Mouse (Mus musculus) CD4-positive, CD25-positive, alpha-beta regulatory T cell, adult 2 months (primary cell): ENCODE results near the gene Cap2.

ENCODE experiments used
- DNase-seq: peaks from one replicate; pipeline ENCODE4 v3.0.0-alpha.2; 2012; ENCODE audit warnings: low read depth, low spot score

The Cap2 gene

DNA sequence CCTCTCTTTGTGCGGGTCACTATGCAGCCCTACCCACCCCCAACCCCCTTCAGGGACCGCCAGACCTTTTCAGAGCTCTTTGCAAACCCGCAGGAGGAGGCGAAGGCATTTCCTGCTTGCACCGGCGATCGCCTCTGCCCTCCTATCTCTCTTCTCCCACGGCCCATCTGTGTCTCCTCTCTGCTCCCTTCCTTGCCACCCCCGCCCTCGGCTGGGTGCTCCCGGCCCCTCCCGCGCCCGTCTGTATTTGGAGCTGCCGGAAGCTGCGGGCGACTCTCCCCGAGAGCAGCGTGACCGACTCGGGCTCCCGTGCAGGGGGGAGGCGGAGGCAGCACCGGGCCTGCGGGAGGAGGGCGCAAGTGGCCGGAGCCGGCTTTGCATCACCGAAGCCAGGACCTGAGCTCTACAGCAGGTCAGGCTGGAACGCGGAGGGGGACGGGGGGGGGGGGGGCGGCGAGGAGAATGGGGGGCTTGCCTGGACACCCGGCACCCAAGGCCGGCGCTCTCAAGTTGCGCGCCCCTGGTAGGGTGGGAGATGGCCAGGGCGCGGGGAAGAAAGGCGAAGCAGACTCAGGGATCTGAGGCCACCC, at the start of gene Cap2:
Gene Cap2 (plus strand): TSS at position 49 of the 590 bp plus-strand sequence.
- peak; percentile 69 for DNase-seq

DNA sequence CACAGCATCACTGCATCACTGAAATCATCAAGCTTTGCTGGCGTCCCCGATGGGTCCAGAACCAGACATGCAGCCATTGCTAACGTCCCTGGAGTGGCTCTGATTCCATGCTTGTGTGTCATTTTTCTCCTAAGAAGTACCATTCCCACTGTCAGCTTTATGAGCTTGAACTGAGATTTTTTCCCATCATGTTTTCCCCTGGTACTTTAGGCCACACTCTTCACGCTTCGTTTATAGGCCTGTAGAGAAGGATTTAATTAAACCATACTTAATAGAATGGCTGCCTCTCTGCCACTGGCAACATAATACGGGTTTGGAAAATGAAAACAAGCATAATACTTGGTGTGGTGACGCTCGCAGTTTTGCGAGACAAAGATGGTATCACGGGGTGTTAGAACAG, 42.1 kb upstream of the Cap2 start:
- DNase-seq: no peak

DNA sequence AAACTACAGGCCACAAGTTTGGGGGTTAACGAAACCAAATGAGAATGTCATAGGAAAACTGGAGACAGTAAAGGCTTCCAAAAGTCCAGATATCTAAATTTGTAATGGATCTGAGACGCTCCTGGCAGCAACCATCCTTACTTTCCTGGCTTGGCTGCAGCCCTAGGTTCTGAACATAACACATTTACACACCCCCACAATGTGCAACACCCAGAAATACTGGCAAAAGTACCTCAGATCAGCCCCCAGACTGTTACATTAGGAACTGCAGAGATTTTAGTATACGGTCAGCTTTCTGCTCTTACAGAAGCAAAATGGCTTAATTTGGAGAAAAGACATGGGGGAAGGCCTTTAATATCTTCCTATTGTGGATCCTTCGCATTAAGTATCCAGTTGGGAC, 39.4 kb upstream of the Cap2 start:
- no peak for DNase-seq

DNA sequence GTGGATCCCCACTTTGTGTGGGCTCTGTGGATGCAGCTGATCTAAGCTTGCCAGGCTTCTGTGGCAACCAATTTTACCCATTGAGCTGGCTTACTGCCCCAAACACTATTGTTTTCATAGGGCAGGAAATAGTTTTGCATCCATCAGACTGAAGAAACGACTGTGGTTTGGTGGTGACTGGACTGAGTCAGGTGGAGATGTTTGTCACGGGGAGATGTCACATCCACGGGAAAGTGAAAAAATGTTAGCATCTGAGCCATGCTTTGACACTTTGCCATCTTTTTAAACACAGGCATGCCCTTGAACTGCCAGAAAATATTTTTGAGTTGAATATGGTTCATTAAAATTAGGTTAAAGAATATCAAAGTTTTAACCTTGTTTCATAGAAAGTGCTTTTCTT, 37.9 kb upstream of the Cap2 start:
- DNase-seq: no peak

DNA sequence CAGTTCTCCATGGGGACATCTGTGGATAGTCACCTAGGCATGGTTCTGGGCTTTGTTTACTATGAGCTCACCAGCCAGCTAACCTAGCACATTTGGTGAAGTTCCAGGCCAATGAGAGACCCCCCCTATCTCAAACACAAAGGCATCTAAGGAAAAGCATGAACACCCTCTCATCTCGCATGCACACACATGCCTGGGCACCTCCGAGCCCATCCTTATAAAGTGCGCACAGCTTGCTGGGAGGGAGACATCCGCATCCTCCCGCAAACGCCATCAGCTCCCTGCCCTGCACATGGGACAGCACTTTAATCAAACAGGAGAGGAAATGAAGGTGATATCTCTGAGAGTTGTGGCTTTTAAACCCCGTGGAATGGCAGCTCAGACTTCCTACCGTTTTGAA, 33.4 kb upstream of the Cap2 start:
- DNase-seq: no peak

DNA sequence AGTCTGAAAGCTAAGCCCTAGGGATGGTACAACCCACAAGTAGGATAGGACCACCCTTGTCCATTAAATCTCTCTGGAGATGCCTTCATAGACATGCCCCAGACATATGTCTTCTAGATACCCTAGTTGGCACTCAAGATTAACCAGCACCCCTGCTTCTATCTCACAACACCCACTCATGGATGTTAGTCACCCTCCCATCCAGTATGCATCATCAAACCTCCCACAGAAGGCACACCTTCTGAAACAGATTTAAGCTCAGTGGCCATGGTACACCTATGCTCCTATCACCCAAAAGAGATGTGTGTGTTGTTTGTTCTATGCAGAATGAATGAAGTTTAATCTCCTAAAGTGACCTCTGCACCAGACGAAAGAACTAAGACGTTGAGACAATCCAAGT, 32.1 kb upstream of the Cap2 start:
- DNase-seq: no peak

DNA sequence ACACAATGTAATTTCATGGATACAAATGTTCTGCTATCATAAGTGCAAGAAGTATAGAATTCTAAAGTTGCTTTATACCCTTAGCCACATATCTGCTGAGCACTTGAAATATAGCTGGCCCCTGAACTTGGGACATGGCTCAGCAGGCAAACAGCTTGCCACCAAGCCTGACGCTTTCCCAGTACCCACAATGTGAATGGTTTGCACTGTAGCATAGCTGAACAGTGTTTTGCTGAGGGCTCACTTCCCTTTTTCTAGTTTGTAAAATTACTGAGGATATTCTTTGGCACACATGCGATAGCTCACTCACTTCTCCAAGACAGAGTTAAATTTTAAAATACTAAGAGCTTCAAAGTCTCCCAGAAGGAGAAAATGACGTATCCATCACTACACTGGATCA, 20.4 kb upstream of the Cap2 start:
- no peak for DNase-seq

DNA sequence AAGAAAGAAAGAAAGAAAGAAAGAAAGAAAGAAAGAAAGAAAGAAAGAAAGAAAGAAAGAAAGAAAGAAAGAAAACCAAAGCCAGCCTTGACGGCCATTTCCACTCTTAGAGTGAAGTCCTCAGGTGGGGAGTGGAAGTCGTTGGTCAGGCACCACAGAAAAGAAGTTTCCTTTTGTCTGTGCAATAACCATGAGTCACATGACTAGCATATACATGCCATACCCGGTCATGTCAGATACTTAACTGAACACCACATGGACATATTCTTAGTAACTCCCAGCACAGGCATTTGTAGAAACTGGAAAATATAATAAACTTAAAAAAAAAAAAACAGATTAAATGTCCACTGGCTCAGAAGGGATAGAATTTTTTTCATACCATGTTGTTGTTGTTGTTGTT, 16.0 kb upstream of the Cap2 start:
- DNase-seq: no peak

DNA sequence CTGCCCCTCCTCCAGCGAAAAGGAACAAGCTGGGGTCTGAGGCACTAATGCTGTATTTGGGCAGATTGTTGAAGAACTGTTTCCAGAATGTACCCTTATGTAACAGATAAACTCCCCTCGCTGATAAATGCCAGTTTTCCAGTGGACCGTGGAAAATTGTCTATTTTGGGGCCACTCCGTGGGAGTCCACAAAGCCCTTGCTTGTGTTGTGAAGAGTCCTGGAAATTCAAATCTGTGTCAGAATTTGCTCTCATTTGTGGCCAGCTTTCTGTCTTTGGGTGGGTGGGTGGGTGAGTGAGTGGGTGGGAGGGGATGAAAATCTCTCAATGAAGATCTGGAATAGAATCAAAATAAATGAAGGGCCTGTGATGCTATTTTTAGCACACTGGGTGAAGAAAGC, 13.5 kb upstream of the Cap2 start:
- DNase-seq: no peak

DNA sequence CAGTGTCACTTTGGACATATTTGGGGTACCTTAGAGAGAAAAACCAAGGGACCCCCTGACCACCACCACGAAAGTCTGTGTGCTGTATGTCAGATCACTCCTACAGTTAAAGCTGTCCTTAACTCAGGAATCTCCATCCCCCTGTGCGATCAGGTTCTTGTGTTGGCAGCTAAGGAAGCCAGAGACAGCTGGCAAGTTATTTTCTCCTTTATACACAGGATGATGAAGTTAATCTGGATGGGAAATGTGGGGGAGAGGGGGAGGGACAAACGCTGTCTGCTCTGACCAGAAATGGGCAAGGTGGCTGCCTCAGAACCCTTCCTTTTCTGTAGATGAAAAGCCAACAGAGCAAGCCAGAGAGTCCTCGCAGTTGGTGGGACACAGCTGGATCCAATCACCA, 11.0 kb upstream of the Cap2 start:
- DNase-seq: no peak

DNA sequence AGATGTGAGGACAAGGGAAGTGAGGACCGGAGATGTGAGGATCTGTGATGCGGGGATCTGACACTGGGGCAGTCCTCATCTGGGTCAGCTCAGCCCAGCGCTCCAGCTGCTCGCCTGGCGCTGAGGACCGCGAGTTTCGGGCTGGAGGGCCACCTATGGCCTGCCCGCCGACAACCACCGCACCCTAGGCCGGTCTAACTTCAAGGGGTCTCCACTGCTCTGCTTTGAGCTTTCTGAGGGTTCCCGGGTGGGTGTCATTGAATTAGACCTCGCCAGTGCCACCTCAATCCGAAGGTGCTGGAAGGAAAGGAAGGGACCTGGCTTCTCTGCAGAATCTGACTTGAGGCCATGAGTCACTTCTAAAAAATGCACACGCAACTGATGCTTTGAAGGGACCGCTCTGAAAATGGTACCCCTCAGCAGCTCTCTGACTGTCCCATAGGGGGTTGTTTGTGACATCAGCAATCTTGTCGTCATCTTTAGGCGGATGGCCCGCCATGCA, 793 bp downstream of the Cap2 start:
- peak; percentile 23 for DNase-seq

DNA sequence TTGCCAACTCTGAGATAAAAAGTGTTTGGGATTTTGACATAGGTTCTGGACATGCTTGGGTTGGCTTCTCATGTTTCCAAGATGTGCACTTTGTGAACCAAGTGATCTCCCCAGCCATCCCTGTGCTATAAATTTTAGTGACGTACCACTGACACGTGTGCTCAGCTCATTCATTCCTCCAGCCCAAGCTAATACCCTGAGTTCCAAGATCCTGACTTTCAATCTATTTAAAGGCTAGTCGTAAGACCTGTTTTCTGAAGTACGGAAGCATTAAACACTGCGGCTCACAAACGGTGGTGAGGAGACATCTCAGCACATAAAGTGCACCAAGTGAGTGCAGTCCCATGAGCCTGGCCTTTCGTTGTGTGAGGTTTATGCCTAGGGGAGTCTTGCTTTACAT, 6.3 kb downstream of the Cap2 start:
- DNase-seq: no peak

DNA sequence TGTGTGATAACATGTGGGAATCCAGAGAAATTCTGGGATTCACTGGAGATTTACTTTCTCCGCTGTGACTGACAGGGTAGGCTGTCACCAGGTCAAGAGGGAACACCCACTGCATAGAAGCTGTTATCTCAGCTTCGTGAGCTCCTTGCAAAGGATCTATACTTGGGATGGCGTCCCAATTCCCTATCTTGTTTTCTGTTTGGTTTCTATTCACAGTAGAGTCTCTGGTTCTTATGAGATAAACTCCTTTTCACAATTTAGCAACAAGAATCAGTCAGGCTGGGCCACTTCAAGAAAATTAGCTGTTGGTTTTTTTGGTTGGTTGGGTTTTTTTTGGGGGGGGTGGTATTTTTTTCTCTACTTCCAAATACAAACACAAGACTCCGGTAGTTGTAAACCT, 7.2 kb downstream of the Cap2 start:
- DNase-seq: no peak

DNA sequence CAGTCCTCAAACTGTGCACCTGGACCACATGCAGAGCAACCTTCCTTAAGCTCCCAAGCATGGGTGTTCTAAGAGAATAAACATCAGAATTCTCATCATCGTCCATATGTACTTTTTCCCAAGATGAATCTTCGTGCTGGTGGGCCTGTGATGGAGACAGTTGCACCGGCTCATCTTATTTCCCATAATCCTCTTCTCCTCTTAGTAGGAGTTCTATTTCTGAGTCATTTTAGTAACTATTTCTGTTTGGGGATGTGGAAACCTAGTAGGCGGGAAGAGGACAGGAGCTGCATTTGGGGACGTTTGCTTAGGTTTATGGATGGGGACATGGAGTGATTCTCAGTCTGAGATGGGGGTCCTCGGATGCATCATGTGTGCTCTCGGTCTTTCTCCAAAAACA, 8.8 kb downstream of the Cap2 start:
- DNase-seq: no peak

DNA sequence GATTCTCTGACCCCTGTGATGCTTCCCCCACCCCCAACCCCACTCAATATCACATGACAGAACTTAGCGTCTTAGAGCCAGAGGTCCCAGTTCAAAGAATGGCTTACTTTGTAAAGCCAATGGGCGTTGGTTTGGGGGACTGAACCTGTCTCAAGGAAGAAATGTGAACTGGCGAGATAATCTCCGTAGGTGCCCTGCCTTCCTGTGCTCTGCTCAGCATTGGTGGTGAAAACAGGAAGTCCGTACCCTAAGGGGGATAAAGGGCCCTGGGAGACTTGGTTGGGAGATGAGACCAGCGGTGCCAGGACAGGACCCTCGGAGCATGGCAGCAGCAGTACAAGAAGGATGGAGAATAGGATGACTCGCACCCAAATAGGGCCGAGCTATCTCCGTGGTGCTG, 12.8 kb downstream of the Cap2 start:
- no peak for DNase-seq

DNA sequence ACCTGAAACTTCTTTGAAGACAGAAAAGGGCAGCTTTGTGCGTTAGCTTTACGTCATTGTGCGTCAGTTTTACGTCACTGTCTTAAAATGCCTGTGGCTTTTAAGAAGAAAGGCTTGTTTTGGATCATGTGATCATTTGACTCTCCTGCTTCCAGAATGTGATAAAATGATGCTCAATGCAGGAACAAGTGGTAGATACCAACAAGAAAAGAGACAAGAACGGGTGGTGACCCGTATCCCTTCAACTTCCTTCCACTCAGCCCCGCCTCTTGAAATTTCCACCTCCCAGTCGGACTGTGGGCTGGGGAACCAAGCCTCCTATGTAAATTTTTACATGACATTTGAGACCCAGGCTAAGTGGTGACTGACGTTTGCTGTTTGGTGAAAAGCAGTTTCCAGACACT, 13.5 kb downstream of the Cap2 start:
- DNase-seq: peak; percentile 18

DNA sequence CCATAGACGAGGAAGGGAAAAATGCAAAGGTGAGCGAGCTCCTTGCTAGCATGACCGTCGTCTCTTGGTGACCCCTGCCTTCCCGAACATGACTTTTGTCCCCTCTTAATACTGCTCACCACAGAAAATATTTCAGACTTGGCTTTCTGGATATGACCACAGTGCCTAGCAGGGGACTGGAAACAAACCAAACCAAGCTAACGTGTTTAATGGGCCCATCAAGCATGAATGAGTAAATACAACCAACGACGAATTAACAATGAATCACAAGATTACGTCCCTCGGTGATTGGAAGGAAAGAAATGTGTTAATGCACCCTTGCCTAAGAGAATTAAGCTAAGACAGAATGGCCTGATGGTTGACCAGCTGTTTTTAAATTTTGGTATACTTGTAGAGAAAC, 13.9 kb downstream of the Cap2 start:
- DNase-seq: no peak

DNA sequence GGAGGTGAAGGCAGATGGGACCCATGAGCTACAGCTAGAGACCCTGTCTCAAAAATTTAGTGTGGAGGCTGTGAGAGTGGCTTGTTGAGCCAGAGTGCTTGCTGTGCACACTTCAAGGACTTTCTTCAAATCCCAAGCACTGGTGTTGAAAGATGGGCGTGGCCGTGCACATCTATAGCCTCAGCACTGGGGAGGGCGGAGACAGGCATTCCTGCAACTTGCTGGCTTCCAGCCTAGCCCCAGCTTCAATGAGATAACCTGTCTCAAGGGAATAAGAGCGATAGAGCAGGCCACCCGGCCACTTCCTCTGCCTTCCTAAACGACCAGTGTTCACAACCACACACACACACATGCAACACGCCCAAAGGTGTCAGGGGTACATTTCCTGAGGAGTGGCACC, 14.5 kb downstream of the Cap2 start:
- no peak for DNase-seq

DNA sequence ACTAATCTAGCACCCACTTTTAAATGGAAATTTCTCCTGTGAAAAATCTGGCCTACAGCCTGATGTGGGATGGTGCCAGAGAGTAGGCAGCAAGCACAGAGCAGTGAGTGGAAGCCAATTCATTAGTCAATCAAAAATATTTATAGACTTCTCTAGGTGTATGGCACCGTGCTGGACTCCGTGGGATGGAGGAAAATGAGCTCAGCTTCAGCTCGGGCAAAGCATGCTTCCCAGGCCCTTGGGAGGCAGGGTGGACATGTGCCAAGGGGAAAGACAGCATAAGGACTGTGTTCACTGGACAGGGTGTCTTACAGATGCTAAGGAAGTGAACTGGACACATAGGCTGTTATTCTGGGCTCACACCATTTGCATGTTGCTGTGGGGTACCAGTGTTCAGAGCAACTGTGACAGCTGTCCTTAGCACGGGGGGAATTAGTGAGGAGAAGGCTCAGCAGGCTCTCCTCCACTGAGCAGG, 15.6 kb downstream of the Cap2 start:
- DNase-seq: no peak

DNA sequence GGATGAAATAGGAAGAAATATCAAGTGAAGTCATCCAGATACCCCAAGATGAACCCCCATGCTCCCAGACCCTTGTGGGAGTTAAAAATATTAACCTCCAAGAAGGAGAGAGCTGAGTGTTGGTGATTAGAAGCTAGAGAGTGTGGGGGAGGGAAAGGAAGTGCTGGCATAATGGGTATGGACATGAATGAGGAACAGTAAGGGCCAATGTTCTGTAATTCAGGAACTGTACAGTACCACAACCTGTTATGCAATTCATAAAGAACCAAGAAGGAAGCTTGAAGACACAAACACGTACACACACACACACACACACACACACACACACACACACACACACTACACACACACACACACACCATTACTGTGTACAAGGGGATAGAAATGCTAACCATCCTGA, 19.8 kb downstream of the Cap2 start:
- no peak for DNase-seq

DNA sequence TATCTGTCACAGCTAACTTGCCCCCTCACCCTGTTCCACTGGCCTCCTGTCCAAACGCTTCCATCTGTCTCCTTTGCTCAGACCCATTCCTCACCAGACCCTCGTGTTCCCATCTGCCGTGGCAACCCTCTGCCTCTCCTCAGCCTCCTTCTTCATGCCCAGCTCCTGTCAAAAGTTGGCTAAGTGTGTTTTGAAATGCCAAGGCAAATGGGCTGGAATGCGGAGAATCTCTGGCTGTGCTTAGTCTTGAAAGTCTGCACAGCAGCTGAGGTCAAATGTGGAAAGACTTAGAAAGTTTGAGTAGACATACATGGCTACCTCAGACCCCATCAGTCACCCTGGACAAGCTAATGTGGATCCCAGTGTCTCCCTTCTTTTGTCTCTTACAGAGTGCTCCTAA, 21.1 kb downstream of the Cap2 start:
- no peak for DNase-seq

DNA sequence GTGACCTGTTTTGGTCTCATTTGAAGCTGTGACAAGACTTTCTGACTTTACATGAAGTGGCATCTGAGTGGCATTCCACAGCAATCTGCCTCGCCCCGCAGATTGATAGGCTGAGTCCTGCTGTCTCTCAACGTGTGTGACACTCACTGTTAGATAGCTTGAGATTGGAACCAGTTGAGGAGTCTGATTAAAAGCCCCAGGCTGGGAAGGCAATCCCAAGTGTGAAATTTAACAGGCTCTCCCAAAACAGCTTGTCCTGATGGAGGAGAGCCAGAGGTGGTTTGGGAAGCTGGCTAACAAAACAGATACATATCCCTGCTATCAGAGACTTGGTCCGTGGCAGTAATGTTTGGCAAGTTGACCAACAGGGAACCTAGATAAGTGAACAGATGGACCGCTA, 21.6 kb downstream of the Cap2 start:
- DNase-seq: no peak

DNA sequence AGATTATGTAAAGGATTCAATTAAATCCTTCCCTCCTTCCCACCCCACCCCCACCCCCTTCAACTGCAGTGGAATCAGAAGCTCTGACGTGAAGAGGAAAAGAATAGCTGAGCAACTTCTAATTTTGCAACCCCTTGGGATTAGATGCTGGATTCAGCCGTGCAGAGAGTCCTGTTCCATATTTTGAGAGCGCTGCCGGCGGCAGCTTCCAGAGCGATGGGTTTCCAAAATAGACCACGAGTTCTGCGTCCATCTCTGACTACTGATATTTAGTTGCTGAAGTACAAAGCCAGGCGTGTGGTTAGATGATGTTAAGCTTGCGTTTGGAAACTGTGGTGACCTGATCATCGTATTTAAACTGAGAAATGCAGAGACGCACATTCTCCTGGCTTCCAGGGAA, 22.1 kb downstream of the Cap2 start:
- no peak for DNase-seq
